Mouse (Mus musculus) small intestine, adult 2 months (tissue): ENCODE data around the gene Pttg1. TPM values are rescaled to one million over a fixed set of nuclear protein-coding genes. Genes with fewer than 3 reads are reported as not detected.

Experiments used
- H3K27ac ChIP-seq: fragments of 200-500 bp; 2 replicates; pipeline ENCODE4 v1.5.1; 2012; ENCODE audit warnings: low read depth, low read length, control low read depth, inconsistent platforms; ENCODE audit not compliant: insufficient read depth
- H3K27me3 ChIP-seq: fragments of 200-500 bp; 2 replicates; pipeline ENCODE4 v1.6.1; 2012; ENCODE audit warnings: mild to moderate bottlenecking, moderate library complexity, low read length, inconsistent platforms; ENCODE audit not compliant: control insufficient read depth, insufficient read depth
- H3K36me3 ChIP-seq: fragments of 200-500 bp; 2 replicates; pipeline ENCODE4 v1.6.1; 2012; ENCODE audit warnings: mild to moderate bottlenecking, low read length, control low read depth, inconsistent platforms; ENCODE audit not compliant: control insufficient read depth, insufficient read depth
- H3K4me1 ChIP-seq: fragments of 200-500 bp; 2 replicates; pipeline ENCODE4 v1.6.1; 2012; ENCODE audit warnings: low read length, inconsistent platforms, mixed read lengths; ENCODE audit not compliant: control insufficient read depth, insufficient read depth, insufficient read length
- H3K4me3 ChIP-seq: fragments of 200-500 bp; 2 replicates; pipeline ENCODE4 v1.5.1; 2012; ENCODE audit warnings: low read depth, mild to moderate bottlenecking, control low read depth, inconsistent platforms, low read length, moderate library complexity
- CTCF ChIP-seq: fragments of 200-500 bp; IDR thresholded peaks from 2 replicates; pipeline ENCODE4 v1.5.1; 2012; ENCODE audit warnings: low read depth, mild to moderate bottlenecking, control low read depth, inconsistent platforms, low read length, moderate library complexity, mixed read lengths; ENCODE audit not compliant: insufficient replicate concordance, insufficient read length; ENCODE audit errors: extremely low read depth
- POLR2A ChIP-seq: fragments of 200-500 bp; IDR thresholded peaks from 2 replicates; pipeline ENCODE4 v1.6.1; 2012; ENCODE audit warnings: low read depth, mild to moderate bottlenecking, control low read depth, inconsistent platforms, low read length, moderate library complexity
- WGBS: fragments of 180-500 bp; shearing (Covaris S2); methylation state at CpG from one replicate; pipeline ENCODE4 v1.1.7; 2018; 5-methylcytosine and 5-hydroxymethylcytosine counted together
- polyA plus RNA-seq: library from polyadenylated mRNA; depleted of rRNA; stranded (reverse); fragments of >200 nt; gene quantifications from 2 replicates; pipeline ENCODE4 v1.2.3, GENCODE M21; 2012

Pttg1 gene
- polyA plus RNA-seq, 1 experiment: 7.5 TPM

- Histone ChIP-seq H3K27ac (no peak overlapping the region), H3K4me1 (peaks cover 11% of the 10 kb centered on the region; the same call in 1 of the 2 replicates), H3K36me3 (no peaks in the 10 kb centered on the region), H3K27me3 (no peaks in the 10 kb centered on the region), H3K4me3 (no peak overlapping the region)
- TF ChIP-seq CTCF (no peak), POLR2A (no peak)
- 56% methylated on average over 14 of the region's 14 CpGs for WGBS
Observed at GRCm38 (mm10) chr11:43395073-43395948, 30.7 kb downstream of the Pttg1 start.

DNA sequence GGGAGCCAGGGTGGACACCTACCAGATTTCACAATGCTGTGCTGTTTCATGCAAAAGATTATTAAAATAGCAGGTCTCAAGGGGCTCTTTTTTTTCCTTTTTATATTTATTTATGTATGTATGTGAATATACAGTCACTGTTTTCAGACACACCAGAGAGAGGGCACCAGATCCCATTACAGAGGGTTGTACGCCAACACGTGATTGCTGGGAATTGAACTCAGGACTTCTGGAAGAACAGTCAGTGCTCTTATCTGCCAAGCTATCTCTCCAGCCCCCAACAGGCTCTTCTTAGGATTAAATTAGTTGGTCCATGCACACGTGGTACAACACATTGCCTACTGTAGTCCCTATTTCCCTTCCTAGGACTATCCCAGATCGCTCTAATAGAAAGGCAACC lies 32.7 kb downstream of the Pttg1 start:
- Histone ChIP-seq H3K4me1 (peaks cover 11% of the 10 kb centered on the region; the same call in 1 of the 2 replicates), H3K27ac (no peak overlapping the region), H3K36me3 (no peaks in the 10 kb centered on the region), H3K4me3 (no peak overlapping the region), H3K27me3 (no peaks in the 10 kb centered on the region)
- WGBS: 92% methylated on average over 4 of the region's 4 CpGs
- no peak for TF ChIP-seq CTCF
- no peak for TF ChIP-seq POLR2A

DNA sequence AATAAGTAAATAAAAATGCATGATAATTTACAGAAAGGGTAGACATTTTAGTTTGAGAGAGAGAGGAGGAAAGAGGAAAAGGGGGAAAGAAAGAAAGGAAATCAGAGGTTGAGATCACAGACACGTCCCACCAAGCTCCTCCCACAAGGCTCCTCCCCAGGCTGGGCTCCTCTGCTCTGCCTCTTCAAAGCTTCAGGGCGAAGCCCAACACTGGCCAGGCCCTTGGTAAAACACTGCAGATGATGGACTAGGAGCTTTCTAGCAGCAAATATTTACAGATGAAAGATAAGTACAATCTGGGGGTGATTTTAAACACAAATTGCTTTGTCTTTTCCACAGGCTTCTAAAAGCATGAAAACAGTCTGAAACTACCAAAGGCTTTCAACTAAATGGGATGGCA lies 33.3 kb downstream of the Pttg1 start:
- WGBS: 35% methylated on average over 2 of the region's 2 CpGs
- TF ChIP-seq POLR2A (no peak), CTCF (no peak)

GRCm38 (mm10) chr11:43389118-43389517 lies 36.9 kb downstream of the Pttg1 start:
- Histone ChIP-seq H3K4me1 (peaks cover 9% of the 10 kb centered on the region; the same call in 1 of the 2 replicates), H3K36me3 (no peaks in the 10 kb centered on the region), H3K27me3 (no peaks in the 10 kb centered on the region), H3K4me3 (no peak overlapping the region), H3K27ac (no peak overlapping the region)
- 86% methylated on average over 7 of the region's 7 CpGs for WGBS
- TF ChIP-seq CTCF (no peak), POLR2A (no peak)

More for the DNA sequence above, 33.3 kb downstream of the Pttg1 start:
- Histone ChIP-seq H3K4me1 (peaks cover 11% of the 10 kb centered on the region; the same call in 1 of the 2 replicates), H3K27ac (no peak overlapping the region), H3K4me3 (no peak overlapping the region), H3K36me3 (no peaks in the 10 kb centered on the region), H3K27me3 (no peaks in the 10 kb centered on the region)

- TF ChIP-seq POLR2A (no peak), CTCF (no peak)
- Histone ChIP-seq H3K4me3 (no peak overlapping the region; the same call in 1 of the 2 replicates), H3K27me3 (no peaks in the 10 kb centered on the region), H3K4me1 (peaks cover 5% of the 10 kb centered on the region; the same call in 1 of the 2 replicates), H3K36me3 (no peaks in the 10 kb centered on the region), H3K27ac (peak overlapping the region; percentile 53)
- WGBS: 65% methylated on average over 21 of the region's 21 CpGs
Observed at GRCm38 (mm10) chr11:43388122-43389097, 37.6 kb downstream of the Pttg1 start.

GRCm38 (mm10) chr11:43387004-43387880 lies 38.8 kb downstream of the Pttg1 start:
- H3K27me3 ChIP-seq: no peaks in the 10 kb centered on the region

More at GRCm38 (mm10) chr11:43387004-43387880, 38.8 kb downstream of the Pttg1 start:
- Histone ChIP-seq H3K4me3 (no peak overlapping the region), H3K4me1 (peaks cover 5% of the 10 kb centered on the region; the same call in 1 of the 2 replicates), H3K27ac (no peak overlapping the region), H3K36me3 (no peaks in the 10 kb centered on the region)
- no peak for TF ChIP-seq CTCF
- TF ChIP-seq POLR2A: no peak
- WGBS: 85% methylated on average over 14 of the region's 14 CpGs
